Mouse (Mus musculus) ovary, postnatal 36 days (tissue): ENCODE data around the gene Astn2.

Experiments used
- DNase-seq: peaks from one replicate; pipeline ENCODE4 v3.0.0; 2022; ENCODE audit warnings: low spot score, mixed read lengths

Gene Astn2

DNA sequence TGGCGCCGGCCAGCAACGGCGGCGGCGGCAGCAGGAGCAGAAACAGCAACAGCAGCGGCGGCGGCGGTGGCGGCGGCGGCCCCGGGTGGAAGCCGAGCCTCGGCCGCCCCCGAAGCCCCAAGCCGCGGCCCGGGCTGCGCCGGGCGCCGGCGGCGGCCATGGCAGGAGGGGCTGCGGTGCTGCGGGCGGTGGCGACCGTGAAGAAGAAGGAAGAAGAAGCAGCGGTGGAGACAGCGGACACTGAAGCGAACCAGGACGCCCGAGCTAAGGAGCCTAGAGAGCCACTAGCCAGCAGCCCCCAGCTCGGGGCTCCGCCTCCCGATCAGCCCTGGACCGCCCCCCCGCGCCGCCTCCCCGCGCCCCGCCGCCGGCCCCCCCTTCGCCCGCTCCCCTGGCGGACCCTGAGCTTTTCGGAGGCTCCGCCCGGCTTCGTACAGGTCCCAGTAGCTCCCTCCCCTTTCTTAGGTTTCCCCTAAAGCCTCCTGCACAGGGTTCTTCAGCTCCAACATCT is at the start of gene Astn2:
Gene Astn2, minus strand, starts transcription at position 411 of the 511 bp plus-strand sequence.
- no peak for DNase-seq

DNA sequence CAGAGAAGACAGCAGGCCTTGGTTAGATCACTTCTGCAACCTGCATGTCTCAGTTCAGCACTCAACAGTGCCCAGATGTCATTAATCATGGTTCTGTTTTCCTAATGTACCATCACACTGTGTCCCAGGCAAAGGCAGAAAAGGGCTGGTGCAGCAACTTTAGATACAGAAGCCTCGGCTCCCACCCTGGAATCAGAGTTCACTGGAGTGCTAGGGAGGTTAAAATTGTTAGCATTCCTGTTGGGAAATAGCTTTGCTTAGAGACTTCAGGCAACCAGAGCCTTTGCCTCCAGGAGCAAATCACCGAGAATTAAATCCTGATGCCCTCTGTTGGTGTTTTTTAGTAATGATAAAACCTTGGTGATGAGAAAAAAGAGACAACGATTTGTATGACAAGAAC is 45.7 kb upstream of the Astn2 start:
- no peak for DNase-seq

DNA sequence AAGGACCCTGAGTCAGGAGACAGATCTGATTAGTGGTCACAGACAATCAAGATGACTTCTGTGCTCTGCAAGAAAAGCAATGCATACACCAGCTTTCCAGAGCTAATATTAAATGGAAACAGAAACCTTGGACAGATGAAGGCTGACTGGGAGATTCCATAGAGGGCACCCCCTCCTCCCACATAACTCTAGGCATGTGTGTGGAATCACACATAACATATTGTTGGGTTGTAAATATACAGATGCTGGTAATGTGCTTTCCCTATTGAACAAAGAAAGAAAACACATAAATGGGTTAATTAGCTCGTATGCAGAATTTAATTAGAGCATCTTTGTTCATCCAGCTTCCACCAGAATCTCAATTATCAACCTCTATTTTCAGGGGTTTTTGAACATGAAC is 26.8 kb upstream of the Astn2 start:
- DNase-seq, result no peak

DNA sequence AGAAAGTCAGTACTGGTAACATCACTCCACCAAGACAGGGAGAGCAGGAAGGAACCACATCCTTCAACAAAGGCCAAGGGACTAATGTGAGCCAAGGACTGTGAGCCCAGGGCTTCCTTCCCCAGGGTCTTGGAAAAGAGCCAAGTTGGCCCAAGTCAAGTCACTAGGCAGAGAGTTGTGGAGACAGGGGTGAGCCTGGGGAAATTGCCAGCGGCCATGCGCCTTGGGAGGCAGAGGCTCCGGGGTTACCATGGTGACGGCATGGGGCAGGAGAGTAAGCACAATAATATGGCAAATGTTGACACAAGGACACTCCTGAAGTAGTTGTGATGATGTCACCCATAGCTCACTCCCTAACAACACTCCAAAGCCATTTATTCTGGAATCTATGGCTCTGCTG is 21.4 kb upstream of the Astn2 start:
- peak; percentile 39 for DNase-seq

DNA sequence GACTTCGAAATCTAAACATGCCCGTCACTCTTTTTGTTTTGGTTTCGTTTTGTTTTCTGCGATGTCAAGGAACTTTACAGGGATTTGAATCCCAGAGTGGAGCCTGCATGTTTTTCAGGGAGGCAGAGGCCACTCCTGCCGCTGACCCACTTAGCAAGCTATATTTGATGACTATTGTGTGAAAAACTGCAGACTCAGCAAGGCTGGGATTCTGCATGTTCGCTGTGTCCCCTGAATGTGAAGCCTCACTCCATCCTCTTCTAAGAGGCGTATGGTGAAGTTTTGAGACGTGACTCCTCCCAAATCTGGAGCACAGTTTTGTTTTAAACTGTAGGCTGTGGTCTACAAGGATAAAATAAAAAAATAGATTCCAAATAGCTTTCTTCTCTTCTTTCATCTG is 10.4 kb upstream of the Astn2 start:
- no peak for DNase-seq

DNA sequence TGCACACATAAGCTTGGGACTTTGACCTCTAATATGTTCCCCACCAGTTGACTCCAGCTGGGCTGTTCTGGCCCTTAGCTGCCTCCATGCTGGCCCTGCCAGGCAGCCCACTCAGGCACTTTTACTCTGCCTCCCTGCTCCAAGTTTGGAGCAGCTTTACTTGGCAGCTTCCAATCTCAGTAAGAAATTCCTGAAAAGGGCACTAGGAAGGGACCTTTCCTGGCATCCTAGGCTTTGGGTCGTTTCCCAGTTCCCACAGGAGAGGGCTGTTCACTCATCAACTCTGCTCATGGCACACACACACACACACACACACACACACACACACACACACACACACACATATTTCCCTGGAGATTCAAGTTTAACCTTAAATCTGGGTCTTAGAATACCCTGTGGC is 675 bp upstream of the Astn2 start:
- no peak for DNase-seq

DNA sequence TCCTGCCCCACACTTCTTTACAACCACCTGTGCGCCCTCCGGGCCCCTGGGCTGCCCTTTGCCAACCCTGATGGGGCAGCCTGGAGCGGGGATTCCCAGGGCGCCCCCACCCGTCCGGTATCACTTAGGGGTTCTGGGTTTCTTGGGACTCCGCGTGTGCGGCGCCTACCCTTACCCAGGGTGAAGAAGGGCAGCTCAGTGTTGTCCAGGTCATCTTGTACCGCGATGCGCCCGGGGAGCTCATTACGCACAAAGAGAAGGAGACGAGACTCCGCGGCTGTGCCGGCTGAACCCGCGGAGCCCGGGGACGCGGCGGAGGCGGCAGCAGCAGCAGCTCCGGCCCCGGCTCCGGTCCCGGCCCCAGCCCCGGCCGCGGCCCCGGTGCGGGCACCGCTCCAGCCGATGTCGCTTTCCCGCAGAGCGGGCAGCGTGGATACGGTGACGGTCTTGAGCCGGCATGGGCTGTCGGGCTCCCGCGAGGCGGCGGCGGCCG is 657 bp downstream of the Astn2 start:
- DNase-seq, result peak; percentile 21

DNA sequence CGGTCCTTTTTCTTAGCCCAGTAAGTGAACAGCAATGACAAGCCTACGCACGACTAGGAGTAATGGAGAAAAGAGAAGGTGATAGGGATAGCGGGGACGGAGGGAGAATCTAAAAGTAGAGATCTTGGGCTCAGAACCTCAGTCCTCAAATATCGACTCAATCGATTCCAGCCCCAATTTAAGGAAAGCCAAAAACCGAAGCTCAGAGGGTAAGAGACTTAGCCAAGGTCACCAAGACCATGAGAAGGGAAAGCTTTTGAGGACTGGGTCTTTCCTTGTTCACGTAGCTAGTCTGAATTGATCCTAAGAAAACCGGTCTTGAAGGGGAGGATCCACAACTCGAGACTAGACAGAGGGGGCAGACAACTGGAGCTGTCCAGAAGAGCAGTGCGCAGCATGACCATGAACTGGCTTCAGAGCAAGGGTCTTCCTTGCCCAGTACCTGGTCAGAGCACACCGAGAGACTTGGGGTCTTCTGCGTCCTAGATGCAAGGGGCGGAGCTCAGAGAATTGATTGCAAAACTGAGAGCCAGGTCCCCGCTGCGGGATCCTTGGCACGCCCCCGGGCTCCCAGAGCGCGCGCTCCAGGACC is 1.2 kb downstream of the Astn2 start:
- no peak for DNase-seq

DNA sequence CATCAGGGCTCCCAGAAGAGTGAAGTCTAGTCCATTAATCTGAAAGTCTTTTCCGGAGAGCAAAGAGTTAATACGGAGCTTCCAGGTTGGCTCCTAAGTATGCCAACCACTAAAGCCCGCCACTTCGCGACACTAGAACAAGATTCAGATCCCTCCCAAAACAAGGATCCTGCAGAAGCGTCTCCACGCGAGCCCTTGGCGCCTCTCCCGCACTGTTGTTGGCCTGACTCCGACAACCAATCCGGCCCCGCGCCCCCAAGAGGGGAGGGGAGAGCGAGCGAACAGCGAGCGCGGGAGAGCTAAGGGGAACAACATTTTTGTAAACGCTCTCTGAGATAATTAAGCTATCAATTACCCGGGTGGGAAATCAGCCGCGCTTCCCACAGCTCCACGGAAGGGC is 1.8 kb downstream of the Astn2 start:
- peak; percentile 6 for DNase-seq

DNA sequence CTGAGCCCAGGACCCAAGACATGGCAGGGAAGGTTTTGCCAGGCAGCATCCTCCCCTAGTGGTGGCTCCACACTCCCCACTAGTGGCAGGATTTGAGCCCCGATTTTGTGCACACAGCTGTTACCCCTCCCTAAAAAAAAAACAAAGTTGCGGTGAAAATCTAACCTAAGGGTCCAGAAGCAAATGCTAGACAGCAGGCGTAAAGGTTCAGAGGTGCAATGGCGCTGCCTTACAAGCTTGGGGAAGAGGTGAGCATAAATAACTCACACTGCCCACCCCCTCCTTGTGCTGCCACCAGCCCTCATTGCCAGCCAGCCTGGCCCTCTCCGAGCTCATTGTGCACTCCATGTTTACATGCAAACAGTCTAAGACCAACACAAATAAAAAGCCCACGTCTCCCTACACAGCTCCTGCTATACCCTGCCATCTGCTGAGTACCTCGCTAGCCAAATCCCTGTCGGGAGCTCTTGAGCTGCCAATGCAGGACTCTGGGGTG is 3.2 kb downstream of the Astn2 start:
- DNase-seq, result no peak

DNA sequence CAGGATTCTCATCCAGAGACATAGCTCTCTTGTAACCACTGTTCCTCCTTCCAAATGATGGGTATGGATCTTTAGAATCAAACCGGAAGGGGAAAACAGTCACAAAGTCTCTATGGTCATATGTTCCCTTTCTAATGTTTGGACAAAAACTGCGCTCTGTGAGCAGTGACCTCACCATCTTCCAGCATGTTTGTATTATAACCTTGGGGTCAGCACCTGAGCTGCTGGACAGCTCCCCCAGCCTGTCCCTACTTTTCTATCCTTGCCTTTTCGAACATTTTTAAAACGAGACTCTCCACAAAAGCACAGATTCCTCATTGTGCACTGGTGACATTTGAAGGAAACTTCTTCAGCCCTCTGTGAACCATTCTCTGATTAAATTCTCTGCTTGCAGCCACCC is 5.3 kb downstream of the Astn2 start:
- DNase-seq, result no peak

DNA sequence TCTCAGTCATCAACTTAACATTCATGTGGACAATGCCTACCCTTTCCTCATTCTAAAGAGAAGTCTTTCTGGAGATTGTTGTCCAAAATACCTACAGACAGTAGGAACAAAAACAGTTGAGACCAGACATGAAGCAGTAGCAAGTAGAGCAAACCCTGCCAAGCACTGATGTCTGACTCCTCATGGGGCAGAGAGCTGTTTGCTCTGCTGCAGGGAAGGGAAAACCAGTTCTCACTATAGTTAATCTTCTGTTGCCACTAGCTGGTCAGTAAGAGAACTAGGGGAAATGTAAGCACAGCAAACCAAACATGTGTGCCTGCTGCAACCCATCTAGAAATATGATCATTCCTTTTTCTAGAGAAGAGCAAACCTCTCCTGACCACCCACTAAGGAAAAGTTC is 7.2 kb downstream of the Astn2 start:
- DNase-seq, result no peak

DNA sequence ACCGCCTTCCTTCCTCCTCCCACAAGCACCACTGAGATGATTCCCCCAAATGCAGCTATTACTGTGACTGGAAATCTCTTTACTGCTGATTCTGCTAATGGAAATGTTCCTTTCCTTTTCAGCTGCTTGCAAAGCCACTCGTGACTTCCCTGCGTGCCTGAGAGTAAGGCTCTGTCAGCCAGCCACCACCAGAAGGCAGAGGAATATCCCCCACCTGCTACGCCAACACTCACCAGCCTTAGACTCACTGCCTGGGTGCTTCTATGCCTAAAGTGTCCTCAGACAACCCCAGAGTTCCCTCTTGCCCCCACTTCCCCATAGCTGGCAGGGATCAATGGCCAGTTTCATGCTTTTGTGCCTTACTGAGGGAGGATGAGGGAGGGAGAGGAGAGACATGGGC is 11.1 kb downstream of the Astn2 start:
- no peak for DNase-seq

DNA sequence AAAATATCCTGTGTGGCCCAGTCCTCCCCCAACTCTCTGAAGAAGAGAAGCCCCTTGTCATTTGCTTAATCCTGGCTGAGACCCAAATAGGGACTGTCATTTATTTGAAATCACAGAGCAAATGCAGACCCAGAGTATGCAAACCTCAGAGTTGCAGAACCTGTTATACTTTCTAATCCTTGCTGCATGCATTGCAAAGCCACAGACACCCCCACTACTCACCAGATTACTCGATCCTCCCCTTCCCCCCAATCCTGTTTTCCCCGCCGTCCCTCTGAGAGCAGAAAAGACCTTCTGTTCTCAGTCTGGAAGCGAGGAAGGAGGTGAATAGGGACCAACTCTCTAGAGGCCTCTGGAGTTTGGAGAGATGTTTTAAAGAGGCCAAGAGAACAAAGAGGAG is 13.9 kb downstream of the Astn2 start:
- DNase-seq, result no peak

DNA sequence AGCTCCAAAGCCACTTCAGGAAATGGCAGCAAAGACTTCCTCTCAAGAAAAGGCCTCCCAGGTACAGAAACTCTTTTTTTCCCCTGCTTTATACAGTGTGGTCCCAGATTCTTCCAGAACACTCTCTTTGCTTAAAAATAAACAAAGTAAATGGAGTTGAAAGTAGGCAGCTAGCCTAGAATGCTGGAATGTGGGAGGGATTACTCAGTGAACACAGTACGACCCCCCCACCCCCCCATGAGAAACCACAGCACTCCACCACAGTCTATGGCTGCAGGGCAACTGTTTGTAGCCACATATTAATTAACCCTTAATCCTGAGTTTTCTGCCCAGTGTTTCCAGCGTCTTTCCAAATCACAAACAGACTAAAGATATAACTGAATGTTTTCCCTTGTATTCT is 25.8 kb downstream of the Astn2 start:
- DNase-seq, result no peak

DNA sequence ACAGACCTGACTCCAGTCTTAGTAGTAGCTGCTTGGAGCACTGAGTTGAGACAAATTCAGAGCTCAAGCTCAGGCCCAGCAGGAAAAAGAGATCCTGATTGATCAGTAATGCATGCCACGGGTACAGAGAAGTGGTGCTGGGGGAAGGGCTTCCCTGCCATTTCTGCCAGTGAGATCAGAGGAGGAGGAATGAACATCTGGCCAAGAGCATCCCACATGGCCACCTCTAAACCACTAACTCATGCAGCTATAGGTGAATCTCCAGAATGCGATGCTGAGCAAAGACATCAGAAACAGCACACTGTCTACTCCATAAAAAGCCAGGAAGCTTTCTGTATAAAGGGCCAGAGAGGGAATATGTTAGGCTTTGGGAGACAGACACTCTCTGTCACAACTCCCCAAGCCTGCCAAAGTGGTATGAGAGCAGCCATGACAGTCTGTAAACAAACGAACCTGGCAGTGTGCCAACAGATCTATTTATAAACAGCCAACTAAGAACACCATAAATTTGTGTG is 33.8 kb downstream of the Astn2 start:
- DNase-seq, result no peak

DNA sequence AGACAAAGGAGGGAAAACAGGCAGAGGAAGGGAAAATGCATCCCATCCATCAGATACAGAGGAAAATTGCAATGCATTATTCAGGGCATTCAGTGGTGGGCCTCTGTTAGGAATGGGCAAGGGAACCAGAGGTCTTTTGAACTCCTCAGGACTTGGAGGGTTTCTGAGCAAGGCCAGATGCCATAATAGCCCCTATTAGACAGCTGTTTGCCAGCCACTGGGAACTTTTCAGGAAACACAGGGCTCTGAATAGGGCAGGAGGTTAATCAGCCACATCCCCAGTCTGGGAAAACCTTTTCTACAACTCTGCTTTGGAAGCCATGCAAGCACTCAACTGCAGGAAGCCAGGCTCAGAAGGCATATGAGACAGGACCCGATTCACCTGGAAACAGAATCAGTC is 38.9 kb downstream of the Astn2 start:
- DNase-seq, result no peak

DNA sequence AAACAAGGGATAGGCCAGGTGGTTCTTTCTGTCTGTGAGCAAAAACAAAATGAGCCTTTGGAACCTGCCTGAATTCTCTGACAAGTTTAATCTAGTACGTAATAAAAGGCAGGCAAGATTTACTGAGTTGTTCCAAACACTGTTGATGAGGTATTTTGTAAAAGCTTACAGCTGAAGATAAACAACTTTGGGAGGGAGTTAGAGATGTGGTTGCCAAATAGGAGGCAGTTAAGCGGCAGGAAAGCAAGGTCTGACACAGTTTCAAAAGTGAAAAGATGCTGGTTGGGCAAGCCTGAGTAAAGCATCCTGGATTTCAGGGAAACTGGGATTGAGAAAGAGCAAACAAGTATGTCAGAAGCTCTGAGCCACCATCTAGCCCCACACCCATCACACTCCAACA is 59.8 kb downstream of the Astn2 start:
- no peak for DNase-seq

DNA sequence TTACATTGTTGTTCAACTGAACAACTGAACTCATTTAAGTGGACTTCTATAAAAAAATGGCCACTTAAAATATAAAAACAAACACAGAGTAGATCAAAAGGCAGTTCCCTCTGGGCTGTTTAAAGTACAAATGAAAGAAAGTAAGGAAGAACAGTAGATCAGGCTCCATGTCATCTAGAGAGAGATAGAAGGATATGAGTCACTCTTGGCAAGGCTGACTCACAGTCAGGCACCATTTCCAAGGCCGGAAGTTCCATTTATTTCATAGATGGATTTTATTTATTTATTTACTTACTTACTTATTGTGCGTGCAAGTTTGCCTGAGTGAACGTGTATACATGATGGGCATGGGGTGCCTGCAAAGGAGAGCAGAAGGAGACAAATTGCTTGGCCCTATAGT is 67.0 kb downstream of the Astn2 start:
- no peak for DNase-seq

DNA sequence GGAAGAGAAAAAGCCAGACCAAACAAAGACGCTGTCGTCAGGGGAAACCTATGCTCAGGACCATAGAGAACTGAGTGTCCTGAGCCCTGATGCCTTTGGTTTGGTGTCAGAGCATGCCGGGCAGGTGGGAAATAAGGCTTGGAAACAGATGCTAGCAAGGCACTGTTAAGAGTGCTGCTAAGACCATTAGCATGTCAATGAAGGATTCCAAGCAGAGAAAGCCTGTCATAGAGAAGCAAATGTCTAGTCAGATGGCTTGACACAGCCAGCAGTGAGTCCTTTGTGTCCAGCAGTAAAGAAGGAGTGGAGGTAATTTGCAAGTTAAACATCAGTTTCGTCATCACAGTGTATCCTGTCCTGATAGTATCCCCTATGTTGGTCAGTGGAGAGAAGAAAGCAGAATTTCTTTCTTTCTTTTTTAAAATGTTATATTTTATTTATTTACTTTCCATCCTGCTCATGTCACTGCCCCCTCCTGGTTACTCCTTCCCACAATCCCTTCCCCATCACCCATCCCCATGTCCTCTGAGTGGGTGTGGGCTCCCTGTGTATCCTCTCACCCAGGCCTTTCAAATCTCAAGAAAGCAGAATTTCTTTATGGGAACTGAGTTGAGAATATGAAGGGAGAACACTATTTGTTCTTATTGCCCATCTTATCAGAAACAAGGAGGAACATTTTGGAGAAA is 73.7 kb downstream of the Astn2 start:
- DNase-seq, result no peak

DNA sequence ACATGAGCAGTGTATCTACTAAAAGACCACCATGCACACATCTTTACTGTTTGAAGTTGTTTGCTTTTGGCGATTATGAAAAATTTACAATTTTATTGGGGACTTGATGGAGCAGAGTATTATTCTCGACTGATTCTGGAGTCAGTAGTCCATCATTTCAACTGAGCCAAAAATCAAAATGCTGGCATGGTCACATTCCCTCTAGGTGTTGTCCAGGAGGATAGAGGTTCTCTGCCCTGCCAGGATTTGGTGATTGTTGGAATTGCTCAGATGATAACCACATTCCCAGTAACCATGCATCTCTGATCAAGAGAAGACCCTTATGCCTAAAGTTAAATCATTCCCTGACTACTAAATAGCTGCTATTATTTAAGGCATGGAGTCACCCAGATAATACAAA is 83.4 kb downstream of the Astn2 start:
- DNase-seq, result no peak

DNA sequence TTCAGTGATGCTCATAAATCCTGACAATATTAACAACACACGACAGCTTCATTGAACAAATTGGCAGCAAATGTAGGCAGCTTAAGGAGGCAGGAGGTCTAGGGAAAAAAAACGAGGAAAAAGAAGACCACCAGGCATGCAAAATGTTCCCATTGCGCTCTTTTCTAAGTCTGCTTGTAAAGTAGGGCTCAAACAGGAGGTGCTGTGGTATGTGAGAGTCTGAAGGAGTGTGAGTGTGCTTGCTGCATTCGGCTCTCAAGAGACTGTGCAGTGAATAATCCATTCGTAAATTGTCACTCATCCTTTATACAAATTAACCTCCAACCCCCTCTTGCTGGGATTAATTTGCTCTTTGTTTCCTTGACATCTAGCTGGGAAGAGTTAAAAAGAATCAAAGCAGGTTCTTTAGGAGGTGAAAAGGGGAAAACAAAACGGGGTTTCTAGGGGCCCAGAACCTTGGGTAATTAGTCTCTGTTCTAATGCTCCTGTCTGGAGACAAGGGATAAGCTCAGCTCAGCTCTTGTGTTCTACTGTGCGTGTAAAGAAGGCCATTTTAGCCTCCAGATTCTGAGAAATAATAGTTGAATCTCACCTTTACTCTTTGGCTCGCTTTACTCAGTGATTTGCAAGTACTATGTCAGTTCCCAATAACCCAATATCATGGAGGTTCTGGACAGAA is 89.5 kb downstream of the Astn2 start:
- DNase-seq, result no peak

DNA sequence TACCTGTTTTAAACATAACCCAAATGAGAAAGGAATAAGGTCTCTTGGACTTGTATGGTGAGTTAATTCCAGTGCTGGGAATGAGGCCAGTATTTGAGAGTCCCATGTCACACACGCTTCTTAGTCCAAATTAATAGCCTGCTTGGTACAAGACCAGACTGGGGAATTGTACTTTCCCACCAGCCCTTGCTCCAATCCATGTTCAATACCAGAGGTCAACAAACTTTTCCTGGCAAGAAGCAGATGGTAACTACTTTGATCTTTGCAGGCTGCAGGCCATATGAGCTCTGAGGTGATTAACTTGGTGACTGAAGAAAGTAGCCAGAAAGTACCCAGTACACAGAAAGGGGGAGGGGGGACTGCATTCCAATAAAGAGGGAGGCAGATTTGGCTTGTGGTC is 91.7 kb downstream of the Astn2 start:
- no peak for DNase-seq
